Mouse (Mus musculus) bone marrow macrophage, adult 2 months (primary cell): ENCODE measurements around the gene Aig1.

ENCODE experiments used
- CTCF ChIP-seq: IDR thresholded peaks from 2 replicates; pipeline ENCODE4 v1.5.1; 2012; ENCODE audit warnings: low read depth, mild to moderate bottlenecking, low read length, moderate library complexity
- POLR2A ChIP-seq: IDR thresholded peaks from 2 replicates; pipeline ENCODE4 v1.6.1; 2012; ENCODE audit warnings: mild to moderate bottlenecking, low read depth, low read length, borderline replicate concordance

DNA sequence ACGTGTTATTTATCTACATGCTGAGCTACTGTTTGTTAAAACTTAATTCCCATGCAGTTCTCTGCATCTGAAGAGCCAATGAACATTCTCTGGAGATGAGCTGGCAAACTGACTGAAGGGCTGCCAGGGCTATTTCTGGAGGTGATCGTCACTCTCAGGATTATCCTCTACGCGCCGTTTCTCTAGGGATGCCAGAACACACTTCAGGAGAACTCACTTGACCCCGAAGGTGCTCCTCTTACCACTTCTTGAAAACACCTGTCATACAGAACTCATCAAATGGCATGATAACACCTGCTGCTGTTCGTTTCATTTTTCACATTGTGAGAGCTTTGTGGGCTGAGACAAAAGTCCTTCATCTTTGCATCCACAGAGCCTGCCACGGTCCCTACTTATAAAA lies 25.9 kb downstream of the Aig1 start:
- TF ChIP-seq CTCF: no peak
- no peak for TF ChIP-seq POLR2A
